Mouse (Mus musculus) liver, embryonic 14.5 days (tissue): ENCODE measurements around the gene Rpl9. TPM values are rescaled to one million over a fixed set of nuclear protein-coding genes. Genes with fewer than 3 reads are reported as not detected.

ENCODE experiments used
- ATAC-seq: fragments of 200-750 bp; cut with Nextera tagmentation; 2 replicates; pipeline ENCODE4 v1.8.0; 2017; ENCODE audit warnings: moderate number of reproducible peaks, mild to moderate bottlenecking, moderate library complexity; ENCODE audit not compliant: insufficient read depth
- DNase-seq, 3 experiments: peaks; one replicate each; pipeline ENCODE4 v3.0.0-alpha.2; 2012 to 2013; ENCODE audit warnings: low read depth in 3 of 3, low spot score in 3 of 3
- H3K27ac ChIP-seq: fragments of 300-500 bp; sonication (generic); 2 replicates; pipeline ENCODE4 v1.5.1; 2014; ENCODE audit warnings: moderate library complexity, mild to moderate bottlenecking, control low read depth, inconsistent platforms
- H3K27me3 ChIP-seq: fragments of 300-500 bp; sonication (generic); 2 replicates; pipeline ENCODE4 v1.6.1; 2014; ENCODE audit warnings: mild to moderate bottlenecking, low read length, moderate library complexity; ENCODE audit not compliant: control insufficient read depth, insufficient read depth
- H3K36me3 ChIP-seq: fragments of 300-500 bp; sonication (generic); replicated peaks from 2 replicates; pipeline ENCODE4 v1.6.1; 2014; ENCODE audit warnings: low read depth; ENCODE audit not compliant: control insufficient read depth, insufficient read depth
- H3K4me1 ChIP-seq, 2 experiments: fragments of 200-500 bp in 1 of 2; fragments of 300-500 bp in 1 of 2; sonication (generic) in 1 of 2; replicated peaks; 2 replicates each; pipeline ENCODE4 v1.6.1; 2012 to 2014; ENCODE audit warnings: antibody characterized with exemption in 1 of 2, inconsistent platforms in 1 of 2, low read length in 1 of 2; ENCODE audit not compliant: control insufficient read depth in 2 of 2, insufficient read depth in 2 of 2
- H3K4me2 ChIP-seq: fragments of 300-500 bp; sonication (generic); 2 replicates; pipeline ENCODE4 v1.6.1; 2014; ENCODE audit warnings: low read depth, mild to moderate bottlenecking, control low read depth, moderate library complexity
- H3K4me3 ChIP-seq, 2 experiments: fragments of 200-500 bp in 1 of 2; fragments of 300-500 bp in 1 of 2; sonication (generic) in 1 of 2; 2 replicates each; pipeline ENCODE4 v1.5.1; 2012 to 2014; ENCODE audit warnings: low read depth in 2 of 2, low read length in 2 of 2, mild to moderate bottlenecking in 2 of 2, control low read depth in 1 of 2, inconsistent platforms in 1 of 2, moderate library complexity in 1 of 2; ENCODE audit not compliant: insufficient read depth in 1 of 2
- H3K9ac ChIP-seq: fragments of 300-500 bp; sonication (generic); replicated peaks from 2 replicates; pipeline ENCODE4 v1.6.1; 2014; ENCODE audit warnings: mild to moderate bottlenecking, control low read depth, moderate library complexity
- H3K9me3 ChIP-seq: fragments of 300-500 bp; sonication (generic); 2 replicates; pipeline ENCODE4 v1.6.1; 2016; ENCODE audit warnings: low read length, mixed read lengths; ENCODE audit not compliant: control insufficient read depth
- CTCF ChIP-seq: IDR thresholded peaks from 2 replicates; pipeline ENCODE4 v1.5.1; 2016; ENCODE audit warnings: antibody characterized with exemption, low read depth, control low read depth
- EP300 ChIP-seq: IDR thresholded peaks from 2 replicates; pipeline ENCODE4 v1.6.1; 2016; ENCODE audit warnings: antibody characterized with exemption, low read depth
- WGBS: fragments of 180-500 bp; shearing (Covaris S2); extraction: QIAGEN DNeasy Blood & Tissue Kit; methylation state at CpG from one replicate; pipeline ENCODE4 v1.1.7; 2014; ENCODE audit not compliant: insufficient replicate concordance; 5-methylcytosine and 5-hydroxymethylcytosine counted together
- polyA plus RNA-seq, 2 experiments: library from polyadenylated mRNA; depleted of rRNA in 1 of 2; stranded (reverse) in 1 of 2; unstranded in 1 of 2; fragments of >200 nt; fragmentation: Nextera tagmentation in 1 of 2; extraction: Ambion mirVana in 1 of 2; gene quantifications; 2 replicates each; pipeline versions ENCODE4 v1.2.1 to v1.2.3; 2012 to 2014

Rpl9 gene
- polyA plus RNA-seq, 2 experiments, result 683 to 725 TPM

DNA sequence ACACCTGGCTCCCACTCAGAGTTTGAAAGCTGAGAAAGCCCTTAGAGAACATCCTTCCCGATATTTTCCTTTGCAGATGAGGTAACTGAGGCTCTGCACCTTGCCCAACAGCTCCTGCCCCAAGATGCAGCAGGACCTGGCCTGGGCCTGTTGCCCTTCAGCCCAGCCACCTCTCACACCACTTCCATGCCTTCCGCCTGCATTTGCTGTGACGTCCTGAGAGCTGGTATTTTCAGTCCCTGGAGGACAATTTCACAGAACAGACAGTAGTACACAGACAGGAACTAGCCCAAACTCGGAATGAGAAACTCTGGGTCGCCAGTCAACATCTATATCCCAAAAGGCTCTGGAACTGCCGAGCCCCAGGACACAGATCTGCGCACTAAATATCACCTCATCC, 16.5 kb downstream of the Rpl9 start:
- TF ChIP-seq CTCF (no peak), EP300 (no peak)
- no peak for ATAC-seq
- no peak overlapping the region for H3K27ac ChIP-seq
- H3K4me3 ChIP-seq, result no peak overlapping the region
- H3K36me3 ChIP-seq, result no peaks in the 10 kb centered on the region
- H3K4me1 ChIP-seq, result 0 out of 4 replicates have a peak, but pooled peaks cover 0 to 2% of the 10 kb centered on the region in 2 experiments
- H3K27me3 ChIP-seq, result no peaks in the 10 kb centered on the region
- H3K9ac ChIP-seq, result no peak overlapping the region
- no peak overlapping the region for H3K4me2 ChIP-seq
- 66% methylated on average over 7 of the region's 7 CpGs for WGBS
- no peaks in the 10 kb centered on the region for H3K9me3 ChIP-seq
- no peak for DNase-seq

- no peaks in the 10 kb centered on the region for H3K27me3 ChIP-seq
- H3K9ac ChIP-seq, result no peak overlapping the region
- H3K4me2 ChIP-seq, result no peak overlapping the region
- H3K4me1 ChIP-seq, result 0 out of 4 replicates have a peak, but pooled peaks cover 0 to 3% of the 10 kb centered on the region in 2 experiments
- H3K9me3 ChIP-seq, result no peaks in the 10 kb centered on the region
- DNase-seq, result no peak
- H3K36me3 ChIP-seq, result no peaks in the 10 kb centered on the region
- H3K4me3 ChIP-seq, result no peak overlapping the region
- WGBS, result 78% methylated on average over 7 of the region's 7 CpGs
- H3K27ac ChIP-seq, result no peak overlapping the region
- no peak for ATAC-seq
- no peak for TF ChIP-seq EP300
Measured at GRCm38 (mm10) chr5:65371551-65371950, 19.7 kb downstream of the Rpl9 start.

GRCm38 (mm10) chr5:65367837-65368236, 23.4 kb downstream of the Rpl9 start:
- 0 out of 4 replicates have a peak, but pooled peaks cover 0 to 2% of the 10 kb centered on the region in 2 experiments for H3K4me1 ChIP-seq
- H3K9me3 ChIP-seq, result no peaks in the 10 kb centered on the region
- no peaks in the 10 kb centered on the region for H3K36me3 ChIP-seq
- H3K27ac ChIP-seq, result no peak overlapping the region
- H3K4me3 ChIP-seq, result no peak overlapping the region
- no peak for DNase-seq
- no peak for TF ChIP-seq EP300
- TF ChIP-seq CTCF, result no peak
- no peak overlapping the region for H3K9ac ChIP-seq
- peak overlapping the region; percentile 26; the same call in 1 of the 2 replicates for H3K4me2 ChIP-seq
- 62% methylated on average over 11 of the region's 11 CpGs for WGBS
- peak; percentile 57; the same call in 1 of the 2 replicates for ATAC-seq
- no peaks in the 10 kb centered on the region for H3K27me3 ChIP-seq

DNA sequence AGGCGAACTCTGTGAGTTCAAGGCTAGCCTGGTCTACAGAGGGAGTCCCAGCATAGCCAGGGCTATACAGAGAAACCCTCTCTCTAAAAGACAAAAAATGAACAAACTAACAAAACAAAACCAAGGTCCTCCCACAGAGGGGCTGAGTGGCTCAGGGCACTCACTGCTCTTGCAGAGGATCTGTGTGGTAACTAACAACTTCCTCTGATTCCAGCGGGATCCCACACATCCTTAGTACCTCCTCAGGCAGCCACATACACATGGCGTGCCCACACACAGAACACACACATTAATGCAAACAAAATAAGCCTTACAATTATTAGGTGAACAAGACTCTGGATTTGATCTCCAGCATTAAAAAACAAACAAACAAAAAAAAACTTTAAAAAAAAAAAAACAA, 33.5 kb downstream of the Rpl9 start:
- Histone ChIP-seq H3K9me3 (peaks cover 2% of the 10 kb centered on the region; the same call in 1 of the 2 replicates), H3K27ac (no peak overlapping the region), H3K9ac (no peak overlapping the region), H3K4me2 (no peak overlapping the region), H3K4me3 (no peak overlapping the region), H3K36me3 (no peaks in the 10 kb centered on the region), H3K27me3 (no peaks in the 10 kb centered on the region), H3K4me1 (peaks cover 0 to 8% of the 10 kb centered on the region in 2 experiments; a peak in 1 of 4 replicates)
- no peak for TF ChIP-seq EP300
- no peak for TF ChIP-seq CTCF
- DNase-seq (no peak), ATAC-seq (no peak)
- 46% methylated on average over 3 of the region's 3 CpGs for WGBS

DNA sequence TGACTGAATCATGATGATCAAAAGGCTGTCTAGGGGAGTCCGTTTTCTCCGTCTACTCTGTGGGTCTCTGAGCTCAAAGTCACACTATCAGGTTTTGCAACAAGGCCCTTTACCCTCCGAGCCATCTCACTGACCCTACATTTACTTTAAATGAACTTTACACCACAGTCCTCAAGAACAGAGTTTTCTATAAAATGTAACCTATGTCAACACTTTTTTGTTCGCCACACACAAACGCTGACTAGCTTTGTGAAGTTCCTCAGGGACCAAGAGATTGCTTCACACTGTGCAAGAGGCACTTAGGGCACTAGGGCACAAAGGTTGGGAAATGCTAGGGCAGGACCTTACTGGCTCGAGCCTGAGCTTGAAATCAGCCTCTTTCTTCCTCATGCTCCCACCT, 34.4 kb downstream of the Rpl9 start:
- ATAC-seq, result peak; percentile 58

More for the DNA sequence above, 34.4 kb downstream of the Rpl9 start:
- DNase-seq, result no peak
- Histone ChIP-seq H3K4me3 (no peak overlapping the region), H3K27ac (no peak overlapping the region), H3K27me3 (no peaks in the 10 kb centered on the region), H3K9ac (no peak overlapping the region), H3K9me3 (peaks cover 2% of the 10 kb centered on the region; the same call in 1 of the 2 replicates), H3K4me1 (peaks cover 0 to 8% of the 10 kb centered on the region in 2 experiments; a peak in 1 of 4 replicates), H3K36me3 (no peaks in the 10 kb centered on the region), H3K4me2 (0 out of 2 replicates have a peak overlapping the region, but pooled peaks have one; percentile 8)
- TF ChIP-seq EP300 (no peak), CTCF (no peak)
- WGBS, result 64% methylated on average over 6 of the region's 6 CpGs
